Mouse (Mus musculus) activated CD4-positive, CD25-positive, alpha-beta regulatory T cell, adult 4 months (primary cell): ENCODE results near the gene Pgls. TPM values are rescaled to one million over a fixed set of nuclear protein-coding genes. Genes with fewer than 3 reads are reported as not detected.
A peak's percentile ranks its signal among the peaks of the same experiment; 100 is the strongest.

ENCODE experiments used
- ATAC-seq: one replicate; pipeline ENCODE4 v1.8.0; 2017
- polyA plus RNA-seq, 2 experiments: library from polyadenylated mRNA; unstranded; fragments of 100-300 nt; shearing (Covaris generic); gene quantifications; one replicate each; pipeline ENCODE4 v1.2.1; 2017

The Pgls gene
- 10 to 100 TPM; 77.4 to 87.4 TPM for polyA plus RNA-seq

GRCm38 (mm10) chr8:71591471-71592373, at the start of gene Pgls:
Pgls (plus strand) TSS chr8:71592176.
- ATAC-seq: peak; percentile 77

- peak; percentile 98 for ATAC-seq
Measured at GRCm38 (mm10) chr8:71542632-71543343, 49.2 kb upstream of the Pgls start, which contains the start of gene Mvb12a. Mvb12a (plus strand) TSS chr8:71542922.

- ATAC-seq: no peak
Measured at GRCm38 (mm10) chr8:71543755-71544154, 48.2 kb upstream of the Pgls start.

GRCm38 (mm10) chr8:71545053-71545452, 46.9 kb upstream of the Pgls start:
- ATAC-seq: no peak

- no peak for ATAC-seq
Measured at GRCm38 (mm10) chr8:71547590-71547989, 44.4 kb upstream of the Pgls start.

- ATAC-seq: no peak
Measured at GRCm38 (mm10) chr8:71550754-71551153, 41.2 kb upstream of the Pgls start.

GRCm38 (mm10) chr8:71552770-71553169, 39.2 kb upstream of the Pgls start:
- ATAC-seq: no peak

- ATAC-seq: no peak
Measured at GRCm38 (mm10) chr8:71554001-71554400, 38.0 kb upstream of the Pgls start.

- ATAC-seq: no peak
Measured at GRCm38 (mm10) chr8:71554644-71555043, 37.3 kb upstream of the Pgls start.

GRCm38 (mm10) chr8:71558071-71558957, 33.7 kb upstream of the Pgls start, which contains the start of gene Tmem221:
Tmem221 (minus strand) TSS chr8:71558871.
- peak; percentile 41 for ATAC-seq

GRCm38 (mm10) chr8:71558958-71559690, 32.9 kb upstream of the Pgls start:
- peak; percentile 55 for ATAC-seq

GRCm38 (mm10) chr8:71560071-71560470, 31.9 kb upstream of the Pgls start:
- ATAC-seq: no peak

GRCm38 (mm10) chr8:71560765-71561164, 31.2 kb upstream of the Pgls start:
- no peak for ATAC-seq

- peak; percentile 51 for ATAC-seq
Measured at GRCm38 (mm10) chr8:71561401-71561800, 30.6 kb upstream of the Pgls start.

GRCm38 (mm10) chr8:71562751-71563150, 29.2 kb upstream of the Pgls start:
- ATAC-seq: peak; percentile 33

GRCm38 (mm10) chr8:71563992-71564391, 28.0 kb upstream of the Pgls start:
- no peak for ATAC-seq

GRCm38 (mm10) chr8:71566501-71566900, 25.5 kb upstream of the Pgls start, which contains the start of gene Nxnl1:
Nxnl1 (minus strand) TSS chr8:71566601.
- no peak for ATAC-seq

- ATAC-seq: no peak
Measured at GRCm38 (mm10) chr8:71567587-71567986, 24.4 kb upstream of the Pgls start.

GRCm38 (mm10) chr8:71568387-71568937, 23.5 kb upstream of the Pgls start, which contains the start of gene Slc27a1:
Slc27a1 (plus strand) TSS chr8:71568882.
- ATAC-seq: no peak

- no peak for ATAC-seq
Measured at GRCm38 (mm10) chr8:71568941-71569340, 23.0 kb upstream of the Pgls start.
